Mouse (Mus musculus) liver, adult 2 months (tissue): ENCODE results near the gene Nhlrc4. TPM values are rescaled to one million over a fixed set of nuclear protein-coding genes. Genes with fewer than 3 reads are reported as not detected.

ENCODE experiments used
- DNase-seq: peaks from one replicate; pipeline ENCODE4 v3.0.0-alpha.2; 2011; ENCODE audit warnings: low read depth, low spot score; ENCODE audit errors: extremely low read depth
- H3K27ac ChIP-seq: fragments of 200-500 bp; replicated peaks from 2 replicates; pipeline ENCODE4 v1.5.1; 2012; ENCODE audit warnings: low read depth, mild to moderate bottlenecking, control low read depth, inconsistent platforms, low read length; ENCODE audit not compliant: insufficient read depth
- H3K27me3 ChIP-seq: fragments of 200-500 bp; 2 replicates; pipeline ENCODE4 v1.6.1; 2012; ENCODE audit warnings: mild to moderate bottlenecking, moderate library complexity, low read length, inconsistent platforms; ENCODE audit not compliant: control insufficient read depth, insufficient read depth
- H3K36me3 ChIP-seq: fragments of 200-500 bp; 2 replicates; pipeline ENCODE4 v1.6.1; 2012; ENCODE audit warnings: low read length, inconsistent platforms; ENCODE audit not compliant: control insufficient read depth, insufficient read depth
- H3K4me1 ChIP-seq: fragments of 200-500 bp; 2 replicates; pipeline ENCODE4 v1.6.1; 2011; ENCODE audit warnings: low read length; ENCODE audit not compliant: control insufficient read depth, insufficient read depth
- H3K4me3 ChIP-seq: fragments of 200-500 bp; 2 replicates; pipeline ENCODE4 v1.5.1; 2011; ENCODE audit warnings: low read depth, mild to moderate bottlenecking, control low read depth, low read length, moderate library complexity; ENCODE audit not compliant: insufficient read depth
- H3K79me2 ChIP-seq: fragments of 200-500 bp; 2 replicates; pipeline ENCODE4 v1.6.1; 2012; ENCODE audit warnings: inconsistent platforms, mild to moderate bottlenecking, low read length, moderate library complexity; ENCODE audit not compliant: control insufficient read depth, insufficient read depth
- H3K9ac ChIP-seq: fragments of 200-500 bp; 2 replicates; pipeline ENCODE4 v1.6.1; 2012; ENCODE audit warnings: low read depth, mild to moderate bottlenecking, control low read depth, inconsistent platforms, low read length
- CTCF ChIP-seq: fragments of 200-500 bp; IDR thresholded peaks from 2 replicates; pipeline ENCODE4 v1.5.1; 2011; ENCODE audit warnings: low read depth, low read length, control low read depth
- POLR2A ChIP-seq: fragments of 200-500 bp; IDR thresholded peaks from 2 replicates; pipeline ENCODE4 v1.6.1; 2011; ENCODE audit warnings: low read length, control low read depth; ENCODE audit not compliant: insufficient read depth; ENCODE audit errors: extremely low read depth
- WGBS: fragments of 180-500 bp; shearing (Covaris S2); methylation state at CpG from one replicate; pipeline ENCODE4 v1.1.7; 2018; 5-methylcytosine and 5-hydroxymethylcytosine counted together
- polyA plus RNA-seq: library from polyadenylated mRNA; depleted of rRNA; stranded (reverse); fragments of >200 nt; gene quantifications from 2 replicates; pipeline ENCODE4 v1.2.3, GENCODE M21; 2012
- total RNA-seq: library from RNA; depleted of rRNA; stranded (reverse); fragments of >200 nt; gene quantifications from 2 replicates; pipeline ENCODE4 v1.2.3, GENCODE M21; 2014

Gene Nhlrc4
- total and polyA plus RNA-seq, 2 experiments: 0.04 to 1.2 TPM

GRCm38 (mm10) chr17:25951225-25951802 is 6.6 kb upstream of the Nhlrc4 start:
- Histone ChIP-seq H3K27me3 (peaks cover 5% of the 10 kb centered on the region; the same call in 1 of the 2 replicates), H3K9ac (no peak overlapping the region), H3K27ac (no peak overlapping the region), H3K79me2 (no peaks in the 10 kb centered on the region), H3K4me3 (peak overlapping the region; percentile 0; the same call in 1 of the 2 replicates), H3K36me3 (no peaks in the 10 kb centered on the region), H3K4me1 (no peaks in the 10 kb centered on the region)
- DNase-seq: no peak
- TF ChIP-seq CTCF (no peak), POLR2A (no peak)
- WGBS: 2% methylated on average over 33 of the region's 33 CpGs

GRCm38 (mm10) chr17:25950706-25951105 is 5.9 kb upstream of the Nhlrc4 start:
- TF ChIP-seq POLR2A (no peak), CTCF (no peak)
- Histone ChIP-seq H3K79me2 (no peaks in the 10 kb centered on the region), H3K27me3 (peaks cover 5% of the 10 kb centered on the region; the same call in 1 of the 2 replicates), H3K27ac (no peak overlapping the region), H3K36me3 (no peaks in the 10 kb centered on the region), H3K4me1 (no peaks in the 10 kb centered on the region), H3K9ac (no peak overlapping the region), H3K4me3 (no peak overlapping the region)
- DNase-seq: no peak
- 21% methylated on average over 3 of the region's 3 CpGs for WGBS

- TF ChIP-seq CTCF (no peak), POLR2A (no peak)
Observed at GRCm38 (mm10) chr17:25949981-25950380, 5.2 kb upstream of the Nhlrc4 start.

GRCm38 (mm10) chr17:25948051-25948450 is 3.3 kb upstream of the Nhlrc4 start:
- 83% methylated on average over 8 of the region's 8 CpGs for WGBS
- no peak for DNase-seq
- H3K9ac ChIP-seq: no peak overlapping the region
- H3K36me3 ChIP-seq: no peaks in the 10 kb centered on the region
- no peaks in the 10 kb centered on the region for H3K4me1 ChIP-seq
- no peak overlapping the region for H3K4me3 ChIP-seq
- H3K27ac ChIP-seq: no peak overlapping the region
- H3K27me3 ChIP-seq: peaks cover 5% of the 10 kb centered on the region; the same call in 1 of the 2 replicates
- TF ChIP-seq POLR2A: no peak
- no peak for TF ChIP-seq CTCF
- no peaks in the 10 kb centered on the region for H3K79me2 ChIP-seq

More at GRCm38 (mm10) chr17:25949981-25950380, 5.2 kb upstream of the Nhlrc4 start:
- Histone ChIP-seq H3K27me3 (peaks cover 5% of the 10 kb centered on the region; the same call in 1 of the 2 replicates), H3K4me3 (no peak overlapping the region), H3K79me2 (no peaks in the 10 kb centered on the region), H3K4me1 (no peaks in the 10 kb centered on the region), H3K27ac (no peak overlapping the region), H3K36me3 (no peaks in the 10 kb centered on the region), H3K9ac (no peak overlapping the region)
- no peak for DNase-seq
- 90% methylated on average over 5 of the region's 5 CpGs for WGBS

GRCm38 (mm10) chr17:25947576-25947975 is 2.8 kb upstream of the Nhlrc4 start:
- WGBS: 92% methylated on average over 4 of the region's 4 CpGs
- H3K9ac ChIP-seq: no peak overlapping the region
- H3K4me1 ChIP-seq: no peaks in the 10 kb centered on the region
- H3K4me3 ChIP-seq: no peak overlapping the region
- no peak overlapping the region for H3K27ac ChIP-seq
- no peak for TF ChIP-seq CTCF
- TF ChIP-seq POLR2A: no peak
- no peak for DNase-seq
- peaks cover 5% of the 10 kb centered on the region; the same call in 1 of the 2 replicates for H3K27me3 ChIP-seq
- no peaks in the 10 kb centered on the region for H3K79me2 ChIP-seq
- no peaks in the 10 kb centered on the region for H3K36me3 ChIP-seq

GRCm38 (mm10) chr17:25946891-25947290 is 2.1 kb upstream of the Nhlrc4 start:
- DNase-seq: no peak
- no peak overlapping the region for H3K9ac ChIP-seq
- peaks cover 3% of the 10 kb centered on the region; the same call in 1 of the 2 replicates for H3K27me3 ChIP-seq
- H3K79me2 ChIP-seq: no peaks in the 10 kb centered on the region
- no peak overlapping the region for H3K27ac ChIP-seq
- H3K36me3 ChIP-seq: no peaks in the 10 kb centered on the region
- H3K4me1 ChIP-seq: no peaks in the 10 kb centered on the region
- no peak for TF ChIP-seq POLR2A
- no peak for TF ChIP-seq CTCF
- no peak overlapping the region for H3K4me3 ChIP-seq
- WGBS: 86% methylated on average over 8 of the region's 8 CpGs
